Mouse (Mus musculus) stomach, embryonic 15.5 days (tissue): ENCODE results near the gene Fam83f. TPM values are rescaled to one million over a fixed set of nuclear protein-coding genes. Genes with fewer than 3 reads are reported as not detected.

ENCODE experiments used
- microRNA-seq: library from miRNA; unstranded; fragments of <30 nt; microRNA quantifications from one replicate; pipeline ENCODE4, GENCODE M21; 2016
- polyA plus RNA-seq: library from polyadenylated mRNA; unstranded; fragments of >200 nt; fragmentation: Nextera tagmentation; extraction: Ambion mirVana; gene quantifications from 2 replicates; pipeline ENCODE4 v1.2.1, GENCODE M21; 2015

Fam83f gene
- polyA plus RNA-seq, 1 experiment from 2014 or later, result 18.7 TPM

Small RNA genes lying within 50 kb of the gene (microRNA-seq; reads per million reads assigned to microRNA genes)
- gene Mir6957, result not detected

Other genes with a start within 250 kb of the Fam83f start
- gene Enthd1, start 106.7 kb upstream of the Fam83f start, polyA plus RNA-seq, result not detected in 2 replicates
- 0.83 and 1.3 TPM in 2 replicates for gene Grap2, start 99.3 kb upstream of the Fam83f start, polyA plus RNA-seq
- 27.4 and 28.5 TPM in 2 replicates for gene Tnrc6b, start 39.5 kb downstream of the Fam83f start, polyA plus RNA-seq